Comparison of ENCODE assay signal across 31 mouse cellular contexts in the genomic region with DNA sequence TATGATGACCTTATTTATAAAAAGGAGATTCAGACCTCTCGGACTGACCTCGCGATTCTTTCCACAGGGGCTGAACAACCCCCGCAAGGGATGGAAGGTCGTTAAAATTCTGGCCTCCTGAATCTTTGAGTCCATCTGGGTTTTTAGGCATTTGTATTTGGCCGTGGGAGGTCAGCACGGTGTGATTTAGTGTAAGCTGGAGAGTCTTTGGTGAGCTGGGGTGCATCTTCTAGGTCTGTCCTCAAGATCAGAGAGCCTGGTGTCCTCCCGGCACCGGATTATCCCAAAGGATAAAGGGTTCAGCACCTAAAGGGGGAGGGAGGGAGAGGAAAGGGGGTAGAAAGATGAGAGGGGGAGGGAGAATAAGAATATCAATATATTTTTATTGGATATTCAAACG. TPM values are rescaled to one million over a fixed set of nuclear protein-coding genes. Genes with fewer than 3 reads are reported as not detected.
A peak's percentile ranks its signal among the peaks of the same experiment; 100 is the strongest.
DNase-seq lines count a peak whose midpoint lies in the region; ATAC-seq lines count a peak whose summit lies in the region.
"Had no signal": no experiment of that assay in that cellular context is flagged by ENCODE, and none has a peak within 500 bp of the region (broad histone marks: within the 10 kb centered on the region; RNA-seq: fewer than 3 reads in every experiment).

No protein-coding gene starts in this region.

- H3K4me1 ChIP-seq in limb, embryonic 12.5 days (replicated peaks) = peaks cover 38% of the 10 kb centered on the region
- H3K4me1 ChIP-seq in neural tube, embryonic 15.5 days = peaks cover 40% of the 10 kb centered on the region

- H3K4me3 ChIP-seq in limb, embryonic 12.5 days (replicated peaks) = no peak overlapping the region
- peak overlapping the region; percentile 70 for H3K4me3 ChIP-seq in neural tube, embryonic 15.5 days (replicated peaks)
- H3K4me3 ChIP-seq: embryonic facial prominence, embryonic 10.5 days; liver, embryonic 15.5 days; lung, embryonic 15.5 days; stomach, embryonic 15.5 days had no signal

- H3K9ac ChIP-seq in limb, embryonic 12.5 days (replicated peaks) = no peak overlapping the region
- peak overlapping the region; percentile 91 for H3K9ac ChIP-seq in neural tube, embryonic 15.5 days (replicated peaks)
- H3K9ac ChIP-seq: heart, embryonic 15.5 days; liver, embryonic 15.5 days; lung, embryonic 15.5 days; stomach, embryonic 15.5 days had no signal

- WGBS in limb, embryonic 12.5 days = 6% methylated on average over 10 of the region's 10 CpGs
- WGBS in neural tube, embryonic 15.5 days = 19% methylated on average over 10 of the region's 10 CpGs

- ATAC-seq in limb, embryonic 12.5 days (ENCODE audit: insufficient number of reproducible peaks, insufficient read depth, low FRiP score, low TSS enrichment, low read depth) = no peak
- ATAC-seq in neural tube, embryonic 15.5 days (ENCODE audit: low FRiP score) = no peak
- no peak for ATAC-seq in frontal cortex, adult (ENCODE audit: low TSS enrichment)
- ATAC-seq: hindbrain, postnatal 0 days had no signal

- no peak overlapping the region for H3K27ac ChIP-seq in limb, embryonic 12.5 days
- peak overlapping the region; percentile 99 for H3K27ac ChIP-seq in neural tube, embryonic 15.5 days (replicated peaks)
- H3K27ac ChIP-seq: embryonic facial prominence, embryonic 10.5 days; heart, embryonic 15.5 days; hindbrain, postnatal 0 days; liver, embryonic 15.5 days; lung, embryonic 15.5 days; stomach, embryonic 15.5 days had no signal

- DNase-seq in kidney, adult 11 months = peak; percentile 12
- DNase-seq in kidney, adult 18-20 months = no peak
- DNase-seq in testis, postnatal 10 days (ENCODE audit: low spot score) = peak; percentile 41
- DNase-seq in testis, postnatal 14 days (ENCODE audit: low spot score) = no peak
- DNase-seq in heart, postnatal 4 days = no peak
- DNase-seq: adrenal gland, adult 2 months; B cell, adult 2 months; cerebellum, adult 11 months; cerebellum, adult 9-11 months; gastrocnemius, adult 2 months; layer of hippocampus, adult 9-11 months; liver; lung, postnatal 4 days; thymus, adult 2 months had no signal

- H3K36me3 ChIP-seq in limb, embryonic 12.5 days = no peaks in the 10 kb centered on the region
- no peaks in the 10 kb centered on the region for H3K36me3 ChIP-seq in neural tube, embryonic 15.5 days
- H3K36me3 ChIP-seq: embryonic facial prominence, embryonic 10.5 days; heart, embryonic 15.5 days; liver, embryonic 15.5 days; lung, embryonic 15.5 days; stomach, embryonic 15.5 days had no signal

- H3K9me3 ChIP-seq in limb, embryonic 12.5 days = no peaks in the 10 kb centered on the region
- no peaks in the 10 kb centered on the region for H3K9me3 ChIP-seq in neural tube, embryonic 15.5 days (replicated peaks)
- H3K9me3 ChIP-seq: embryonic facial prominence, embryonic 10.5 days; heart, embryonic 15.5 days; liver, embryonic 15.5 days; lung, embryonic 15.5 days; stomach, embryonic 15.5 days had no signal

- peaks cover 68% of the 10 kb centered on the region for H3K27me3 ChIP-seq in limb, embryonic 12.5 days
- 0 out of 2 replicates have a peak, but pooled peaks cover 11% of the 10 kb centered on the region for H3K27me3 ChIP-seq in neural tube, embryonic 15.5 days (replicated peaks)

- H3K4me2 ChIP-seq in limb, embryonic 12.5 days = peak overlapping the region; percentile 78; the same call in 1 of the 2 replicates
- peak overlapping the region; percentile 60 for H3K4me2 ChIP-seq in neural tube, embryonic 15.5 days
- H3K4me2 ChIP-seq: heart, embryonic 15.5 days; liver, embryonic 15.5 days; lung, embryonic 15.5 days had no signal

RNA-seq across cellular contexts. Expression of gene Hoxd8, which starts 1.1 kb away (rescaled TPM):
- polyA plus RNA-seq in limb, embryonic 12.5 days (2016; fragmentation: Nextera tagmentation; extraction: Ambion mirVana) = 7.5 and 7.8 TPM in 2 replicates
- 12.4 and 12.5 TPM in 2 replicates for polyA plus RNA-seq in neural tube, embryonic 15.5 days (2015; fragmentation: Nextera tagmentation; extraction: Ambion mirVana)
- 1 to 10 TPM; 1.2 to 1.9 TPM for total RNA-seq in heart, postnatal 4 days (2021)
- total RNA-seq: common myeloid progenitor, adult 5-6 weeks; hematopoietic stem cell, adult 5-6 weeks; left cerebral cortex, adult 18-20 months had no signal
- polyA plus RNA-seq: embryonic facial prominence, embryonic 10.5 days; hindbrain, postnatal 0 days; midbrain, postnatal 0 days had no signal

RNA-seq across cellular contexts. Expression of gene Hoxd9, which starts 5.8 kb away (rescaled TPM):
- 17.8 and 19.2 TPM in 2 replicates for polyA plus RNA-seq in limb, embryonic 12.5 days (2016; fragmentation: Nextera tagmentation; extraction: Ambion mirVana)
- 20.0 and 21.3 TPM in 2 replicates for polyA plus RNA-seq in neural tube, embryonic 15.5 days (2015; fragmentation: Nextera tagmentation; extraction: Ambion mirVana)
- under 1 TPM; 0.12 to 0.27 TPM for total RNA-seq in heart, postnatal 4 days (2021)
- total RNA-seq: common myeloid progenitor, adult 5-6 weeks; hematopoietic stem cell, adult 5-6 weeks; hindbrain, postnatal 0 days; left cerebral cortex, adult 18-20 months; left cerebral cortex, postnatal 25 days; MEL; midbrain, postnatal 0 days had no signal
- polyA plus RNA-seq: embryonic facial prominence, embryonic 10.5 days; hindbrain, postnatal 0 days; liver, embryonic 15.5 days; midbrain, postnatal 0 days had no signal

RNA-seq across cellular contexts. Expression of gene Hoxd3, which starts 8.4 kb away (rescaled TPM):
- polyA plus RNA-seq in limb, embryonic 12.5 days (2016; fragmentation: Nextera tagmentation; extraction: Ambion mirVana) = 1.4 and 1.5 TPM in 2 replicates
- polyA plus RNA-seq in neural tube, embryonic 15.5 days (2015; fragmentation: Nextera tagmentation; extraction: Ambion mirVana) = 14.5 and 29.1 TPM in 2 replicates
- total RNA-seq in heart, postnatal 4 days (2021) = under 1 TPM in 1 of 2 experiments, not detected in 1; 0.11 TPM
- total RNA-seq: common myeloid progenitor, adult 5-6 weeks; gastrocnemius, adult 2 months; hematopoietic stem cell, adult 5-6 weeks; left cerebral cortex, adult 18-20 months; left cerebral cortex, postnatal 25 days; MEL had no signal
- polyA plus RNA-seq: frontal cortex, adult 2 months; liver, embryonic 15.5 days; midbrain, postnatal 0 days had no signal

RNA-seq across cellular contexts. Expression of gene Hoxd4, which starts 8.4 kb away (rescaled TPM):
- 0.55 and 0.78 TPM in 2 replicates for polyA plus RNA-seq in limb, embryonic 12.5 days (2016; fragmentation: Nextera tagmentation; extraction: Ambion mirVana)
- polyA plus RNA-seq in neural tube, embryonic 15.5 days (2015; fragmentation: Nextera tagmentation; extraction: Ambion mirVana) = 4.3 and 4.5 TPM in 2 replicates
- under 1 TPM; 0.45 TPM for total RNA-seq in heart, postnatal 4 days (2021)
- total RNA-seq: common myeloid progenitor, adult 5-6 weeks; hematopoietic stem cell, adult 5-6 weeks; left cerebral cortex, adult 18-20 months; left cerebral cortex, postnatal 25 days; MEL had no signal
- polyA plus RNA-seq: embryonic facial prominence, embryonic 10.5 days; frontal cortex, adult 2 months; liver, embryonic 15.5 days; midbrain, postnatal 0 days had no signal

RNA-seq across cellular contexts. Expression of gene Hoxd10, which starts 11.6 kb away (rescaled TPM):
- polyA plus RNA-seq in limb, embryonic 12.5 days (2016; fragmentation: Nextera tagmentation; extraction: Ambion mirVana) = 39.5 and 42.0 TPM in 2 replicates
- polyA plus RNA-seq in neural tube, embryonic 15.5 days (2015; fragmentation: Nextera tagmentation; extraction: Ambion mirVana) = 61.8 and 83.6 TPM in 2 replicates
- not detected for total RNA-seq in heart, postnatal 4 days (2021)
- total RNA-seq: adrenal gland, adult 2 months; common myeloid progenitor, adult 5-6 weeks; hematopoietic stem cell, adult 5-6 weeks; hindbrain, postnatal 0 days; left cerebral cortex, adult 18-20 months; left cerebral cortex, postnatal 25 days; MEL had no signal
- polyA plus RNA-seq: adrenal gland, adult 2 months; embryonic facial prominence, embryonic 10.5 days; frontal cortex, adult 2 months; heart, embryonic 15.5 days; hindbrain, postnatal 0 days; large intestine, adult 2 months; liver, embryonic 15.5 days; midbrain, postnatal 0 days; thymus, adult 2 months had no signal

Comparison
In these comparisons a context has a peak if more than half of its experiments do, and no peak if none do; other contexts are left out.
1. DNase-seq: peak in kidney, adult 11 months (single experiment) and testis, postnatal 10 days (single experiment); none in kidney, adult 18-20 months (single experiment), testis, postnatal 14 days (single experiment) and heart, postnatal 4 days (single experiment).